Mouse (Mus musculus): ENCODE data around the gene Egfr. TPM values are rescaled to one million over a fixed set of nuclear protein-coding genes. Genes with fewer than 3 reads are reported as not detected.

The Egfr gene
- polyA plus RNA-seq, 1 experiment: 4.8 TPM

DNA sequence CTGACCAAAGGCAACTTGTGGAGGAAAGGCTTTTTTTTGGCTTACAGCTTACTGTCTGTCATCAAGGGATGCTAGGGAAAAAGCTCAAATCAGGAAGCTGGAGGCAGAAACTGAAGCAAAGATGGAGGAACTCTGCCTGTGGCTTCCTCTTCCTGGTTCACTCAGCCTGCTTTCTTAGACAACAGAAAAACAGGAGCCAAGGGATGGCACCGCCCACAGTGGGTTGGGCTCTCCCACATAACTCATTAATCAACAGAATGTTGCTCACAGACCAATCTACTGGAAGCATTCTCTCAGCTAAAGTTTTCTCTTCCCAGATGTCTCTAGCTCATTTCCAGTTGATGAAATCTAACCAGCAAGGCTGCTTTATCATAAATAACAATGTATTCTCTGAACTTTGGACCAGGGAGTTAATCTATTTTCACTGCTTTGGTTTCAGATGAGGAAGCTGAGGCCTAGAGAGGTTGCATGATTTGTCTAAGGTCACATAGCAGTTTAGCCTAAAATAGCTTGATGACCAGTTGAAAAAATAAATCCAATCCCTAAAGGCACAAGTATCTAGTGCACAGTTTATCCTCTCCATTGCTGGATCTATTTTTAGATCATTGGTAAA is 155.6 kb downstream of the Egfr start:
- Histone ChIP-seq H3K4me3 (replicated peaks; ENCODE audit: insufficient read depth, low read depth, low read length) (no peak overlapping the region), H3K4me1 (ENCODE audit: control insufficient read depth, insufficient read depth, low read length) (no peaks in the 10 kb centered on the region), H3K27me3 (ENCODE audit: control insufficient read depth, insufficient read depth, low read length) (no peaks in the 10 kb centered on the region), H3K27ac (ENCODE audit: insufficient read depth, low read length) (no peak overlapping the region)
- WGBS: 97% methylated on average over 1 of the region's 1 CpGs
- TF ChIP-seq POLR2A (IDR thresholded peaks at IDR 0.05; ENCODE audit: borderline replicate concordance, insufficient read depth, low read length) (no peak), CTCF (IDR thresholded peaks at IDR 0.05; ENCODE audit: borderline replicate concordance, insufficient read depth, low read depth, low read length) (no peak)
- no peak for DNase-seq

GRCm38 (mm10) chr11:16914756-16915155 is 162.8 kb downstream of the Egfr start:
- Histone ChIP-seq H3K27me3 (ENCODE audit: control insufficient read depth, insufficient read depth, low read length) (no peaks in the 10 kb centered on the region), H3K27ac (ENCODE audit: insufficient read depth, low read length) (no peak overlapping the region), H3K4me1 (ENCODE audit: control insufficient read depth, insufficient read depth, low read length) (no peaks in the 10 kb centered on the region), H3K4me3 (replicated peaks; ENCODE audit: insufficient read depth, low read depth, low read length) (no peak overlapping the region)
- TF ChIP-seq POLR2A (IDR thresholded peaks at IDR 0.05; ENCODE audit: borderline replicate concordance, insufficient read depth, low read length) (no peak), CTCF (IDR thresholded peaks at IDR 0.05; ENCODE audit: borderline replicate concordance, insufficient read depth, low read depth, low read length) (no peak)
- DNase-seq: no peak
- 81% methylated on average over 3 of the region's 3 CpGs for WGBS

DNA sequence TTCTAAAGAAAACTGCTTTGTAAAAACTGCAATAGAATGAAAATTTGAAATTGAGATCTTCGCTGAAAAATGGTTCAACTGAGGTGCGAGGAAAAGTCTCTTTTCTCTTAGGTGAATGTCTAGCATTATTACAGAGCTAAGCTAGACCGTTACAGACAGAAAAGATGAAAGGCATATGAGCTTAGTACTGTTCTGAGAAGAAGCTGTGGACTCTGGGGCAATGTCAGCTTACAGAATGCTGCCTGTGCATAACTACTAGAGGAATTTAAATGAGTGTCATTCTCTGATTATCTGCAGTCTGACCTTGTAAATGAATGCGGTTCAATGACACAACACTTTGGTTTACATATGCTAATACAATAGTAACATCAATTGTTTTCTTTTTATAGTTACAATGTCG is 163.8 kb downstream of the Egfr start:
- TF ChIP-seq POLR2A (IDR thresholded peaks at IDR 0.05; ENCODE audit: borderline replicate concordance, insufficient read depth, low read length) (no peak), CTCF (IDR thresholded peaks at IDR 0.05; ENCODE audit: borderline replicate concordance, insufficient read depth, low read depth, low read length) (no peak)
- DNase-seq: no peak
- Histone ChIP-seq H3K4me3 (replicated peaks; ENCODE audit: insufficient read depth, low read depth, low read length) (no peak overlapping the region), H3K27me3 (ENCODE audit: control insufficient read depth, insufficient read depth, low read length) (no peaks in the 10 kb centered on the region), H3K4me1 (ENCODE audit: control insufficient read depth, insufficient read depth, low read length) (no peaks in the 10 kb centered on the region), H3K27ac (ENCODE audit: insufficient read depth, low read length) (no peak overlapping the region)
- 85% methylated on average over 5 of the region's 5 CpGs for WGBS

DNA sequence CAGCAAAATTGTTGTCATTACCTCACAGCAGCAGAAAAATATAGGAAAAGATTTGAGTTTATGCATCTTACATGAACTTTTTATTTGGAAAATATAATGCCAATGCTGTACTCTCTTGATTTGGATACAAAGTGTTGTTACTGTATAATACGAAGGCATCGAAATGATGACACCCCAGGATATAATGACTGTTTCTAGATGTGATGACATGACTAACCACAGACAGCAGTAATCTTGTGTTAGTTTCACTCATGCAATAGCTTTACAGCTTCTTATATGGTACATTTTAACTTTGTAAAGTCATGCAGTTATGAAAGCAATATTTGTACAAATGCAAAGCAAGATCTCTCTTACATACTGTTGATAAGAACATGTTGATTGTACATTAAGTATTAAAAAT is 165.5 kb downstream of the Egfr start:
- Histone ChIP-seq H3K4me3 (replicated peaks; ENCODE audit: insufficient read depth, low read depth, low read length) (no peak overlapping the region), H3K27me3 (ENCODE audit: control insufficient read depth, insufficient read depth, low read length) (no peaks in the 10 kb centered on the region), H3K27ac (ENCODE audit: insufficient read depth, low read length) (no peak overlapping the region), H3K4me1 (ENCODE audit: control insufficient read depth, insufficient read depth, low read length) (no peaks in the 10 kb centered on the region)
- DNase-seq: no peak
- no peak for TF ChIP-seq POLR2A (IDR thresholded peaks at IDR 0.05; ENCODE audit: borderline replicate concordance, insufficient read depth, low read length)
- TF ChIP-seq CTCF (IDR thresholded peaks at IDR 0.05; ENCODE audit: borderline replicate concordance, insufficient read depth, low read depth, low read length): no peak
- 99% methylated on average over 2 of the region's 2 CpGs for WGBS

- H3K27me3 ChIP-seq (ENCODE audit: control insufficient read depth, insufficient read depth, low read length): no peaks in the 10 kb centered on the region
- WGBS: 95% methylated on average over 3 of the region's 3 CpGs
These were observed 180.2 kb downstream of the Egfr start for GRCm38 (mm10) chr11:16932159-16932558.

GRCm38 (mm10) chr11:16935577-16936236 is 183.7 kb downstream of the Egfr start:
- no peaks in the 10 kb centered on the region for H3K4me1 ChIP-seq (ENCODE audit: control insufficient read depth, insufficient read depth, low read length)
- WGBS: 15% methylated on average over 6 of the region's 6 CpGs
- H3K27me3 ChIP-seq (ENCODE audit: control insufficient read depth, insufficient read depth, low read length): no peaks in the 10 kb centered on the region
- DNase-seq: no peak
- TF ChIP-seq POLR2A (IDR thresholded peaks at IDR 0.05; ENCODE audit: borderline replicate concordance, insufficient read depth, low read length) (no peak), CTCF (IDR thresholded peaks at IDR 0.05; ENCODE audit: borderline replicate concordance, insufficient read depth, low read depth, low read length) (no peak)
- H3K27ac ChIP-seq (ENCODE audit: insufficient read depth, low read length): no peak overlapping the region
- H3K4me3 ChIP-seq (replicated peaks; ENCODE audit: insufficient read depth, low read depth, low read length): no peak overlapping the region

More at GRCm38 (mm10) chr11:16932159-16932558, 180.2 kb downstream of the Egfr start:
- DNase-seq: no peak
- TF ChIP-seq POLR2A (IDR thresholded peaks at IDR 0.05; ENCODE audit: borderline replicate concordance, insufficient read depth, low read length): no peak
- TF ChIP-seq CTCF (IDR thresholded peaks at IDR 0.05; ENCODE audit: borderline replicate concordance, insufficient read depth, low read depth, low read length): no peak
- no peaks in the 10 kb centered on the region for H3K4me1 ChIP-seq (ENCODE audit: control insufficient read depth, insufficient read depth, low read length)
- H3K27ac ChIP-seq (ENCODE audit: insufficient read depth, low read length): no peak overlapping the region
- H3K4me3 ChIP-seq (replicated peaks; ENCODE audit: insufficient read depth, low read depth, low read length): no peak overlapping the region

- Histone ChIP-seq H3K27me3 (ENCODE audit: control insufficient read depth, insufficient read depth, low read length) (no peaks in the 10 kb centered on the region), H3K4me3 (replicated peaks; ENCODE audit: insufficient read depth, low read depth, low read length) (no peak overlapping the region), H3K4me1 (ENCODE audit: control insufficient read depth, insufficient read depth, low read length) (no peaks in the 10 kb centered on the region), H3K27ac (ENCODE audit: insufficient read depth, low read length) (no peak overlapping the region)
- WGBS: 24% methylated on average over 4 of the region's 4 CpGs
- no peak for DNase-seq
- no peak for TF ChIP-seq CTCF (IDR thresholded peaks at IDR 0.05; ENCODE audit: borderline replicate concordance, insufficient read depth, low read depth, low read length)
These were observed 189.2 kb downstream of the Egfr start for GRCm38 (mm10) chr11:16941103-16941793.

All from cerebellum, adult 2 months (tissue).